Mouse (Mus musculus): ENCODE results near the gene Edem1. TPM values are rescaled to one million over a fixed set of nuclear protein-coding genes. Genes with fewer than 3 reads are reported as not detected.

Gene Edem1
- polyA plus RNA-seq, 1 experiment from 2014 or later: 22.1 TPM

DNA sequence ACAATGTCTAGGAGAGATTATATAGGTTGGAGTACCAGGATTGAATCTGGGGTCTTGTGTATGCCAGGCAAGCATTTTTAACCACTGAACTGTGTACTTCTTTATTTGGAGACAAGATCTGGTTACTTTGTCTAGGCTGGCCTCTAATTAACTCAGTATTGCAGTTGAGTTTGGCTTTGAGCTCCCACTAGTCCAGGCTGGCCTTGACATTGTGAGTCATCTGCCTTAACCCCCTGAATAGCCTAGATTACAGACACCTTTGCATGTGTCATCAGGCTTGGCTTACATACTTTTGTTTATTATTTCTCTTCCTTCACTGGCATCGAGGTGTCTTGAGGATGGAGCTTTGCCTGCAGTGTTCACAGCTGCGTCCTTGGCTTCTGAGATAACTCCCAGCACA, 70.8 kb downstream of the Edem1 start:
- no peak overlapping the region for H3K27ac ChIP-seq (ENCODE audit: low read length)
- WGBS: 31% methylated on average over 2 of the region's 2 CpGs
- no peaks in the 10 kb centered on the region for H3K36me3 ChIP-seq (ENCODE audit: control insufficient read depth, insufficient read depth, low read length)
- no peaks in the 10 kb centered on the region for H3K4me1 ChIP-seq (replicated peaks; ENCODE audit: control insufficient read depth, insufficient read depth, low read length)
- H3K4me3 ChIP-seq (ENCODE audit: low read length): no peak overlapping the region
- no peaks in the 10 kb centered on the region for H3K9me3 ChIP-seq (ENCODE audit: control insufficient read depth, low read length)
- no peak overlapping the region for H3K4me2 ChIP-seq (ENCODE audit: low read depth, low read length)
- no peak for ATAC-seq (ENCODE audit: low read depth)
- H3K9ac ChIP-seq (ENCODE audit: low read length): no peak overlapping the region
- H3K27me3 ChIP-seq (ENCODE audit: control insufficient read depth, insufficient read depth, low read depth, low read length): no peaks in the 10 kb centered on the region

DNA sequence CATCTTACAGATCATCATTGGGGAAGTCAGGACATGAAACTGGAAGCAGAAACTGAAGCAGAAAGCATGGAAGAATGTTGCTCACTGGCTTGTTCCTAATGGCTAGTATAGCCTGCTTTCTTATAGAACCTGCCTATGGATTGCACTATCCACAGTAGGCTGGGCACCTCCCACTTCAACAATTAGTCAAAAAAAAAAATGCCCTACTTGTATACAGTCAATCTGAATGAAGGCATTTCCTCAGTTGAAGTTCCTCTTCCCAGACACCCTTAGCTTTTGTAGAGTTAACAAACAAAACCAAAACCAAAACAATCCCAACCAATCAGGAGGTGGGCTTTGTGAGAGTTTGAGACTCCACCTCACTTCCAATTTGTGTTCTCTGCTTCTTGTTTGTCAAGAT, 73.7 kb downstream of the Edem1 start:
- no peak for ATAC-seq (ENCODE audit: low read depth)
- no peak overlapping the region for H3K27ac ChIP-seq (ENCODE audit: low read length)
- no peaks in the 10 kb centered on the region for H3K27me3 ChIP-seq (ENCODE audit: control insufficient read depth, insufficient read depth, low read depth, low read length)
- no peaks in the 10 kb centered on the region for H3K9me3 ChIP-seq (ENCODE audit: control insufficient read depth, low read length)
- H3K4me1 ChIP-seq (replicated peaks; ENCODE audit: control insufficient read depth, insufficient read depth, low read length): no peaks in the 10 kb centered on the region
- H3K4me2 ChIP-seq (ENCODE audit: low read depth, low read length): no peak overlapping the region
- no peaks in the 10 kb centered on the region for H3K36me3 ChIP-seq (ENCODE audit: control insufficient read depth, insufficient read depth, low read length)
- no peak overlapping the region for H3K9ac ChIP-seq (ENCODE audit: low read length)
- no peak overlapping the region for H3K4me3 ChIP-seq (ENCODE audit: low read length)

- Histone ChIP-seq H3K27ac (ENCODE audit: low read length) (no peak overlapping the region), H3K27me3 (ENCODE audit: control insufficient read depth, insufficient read depth, low read depth, low read length) (no peaks in the 10 kb centered on the region), H3K4me3 (ENCODE audit: low read length) (no peak overlapping the region), H3K9me3 (ENCODE audit: control insufficient read depth, low read length) (no peaks in the 10 kb centered on the region), H3K36me3 (ENCODE audit: control insufficient read depth, insufficient read depth, low read length) (no peaks in the 10 kb centered on the region), H3K9ac (ENCODE audit: low read length) (no peak overlapping the region), H3K4me1 (replicated peaks; ENCODE audit: control insufficient read depth, insufficient read depth, low read length) (no peaks in the 10 kb centered on the region), H3K4me2 (ENCODE audit: low read depth, low read length) (no peak overlapping the region)
- ATAC-seq (ENCODE audit: low read depth): no peak
- 72% methylated on average over 4 of the region's 4 CpGs for WGBS
Measured at GRCm38 (mm10) chr6:108903280-108903679, 74.8 kb downstream of the Edem1 start.

DNA sequence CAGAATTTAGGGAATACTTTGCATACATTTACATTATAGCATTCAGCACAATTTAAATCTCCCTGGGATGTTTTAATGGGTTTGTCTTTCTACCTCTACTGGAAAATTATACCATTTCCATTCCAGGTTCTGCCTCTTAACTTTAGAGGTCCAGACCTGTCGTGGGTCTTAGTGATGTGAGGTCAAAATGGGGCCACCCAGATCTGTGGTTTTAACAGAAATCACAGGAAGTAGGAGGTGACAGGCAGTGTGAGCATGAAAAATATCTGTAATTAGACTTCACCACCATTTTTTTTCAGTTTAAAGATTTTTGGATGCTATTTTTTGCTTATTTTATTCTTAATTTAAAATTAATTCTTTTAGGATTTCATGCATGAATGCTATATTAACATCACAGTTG, 78.1 kb downstream of the Edem1 start:
- Histone ChIP-seq H3K4me2 (ENCODE audit: low read depth, low read length) (no peak overlapping the region), H3K4me1 (replicated peaks; ENCODE audit: control insufficient read depth, insufficient read depth, low read length) (no peaks in the 10 kb centered on the region), H3K4me3 (ENCODE audit: low read length) (no peak overlapping the region), H3K9me3 (ENCODE audit: control insufficient read depth, low read length) (no peaks in the 10 kb centered on the region), H3K27me3 (ENCODE audit: control insufficient read depth, insufficient read depth, low read depth, low read length) (no peaks in the 10 kb centered on the region), H3K9ac (ENCODE audit: low read length) (no peak overlapping the region), H3K36me3 (ENCODE audit: control insufficient read depth, insufficient read depth, low read length) (no peaks in the 10 kb centered on the region), H3K27ac (ENCODE audit: low read length) (no peak overlapping the region)
- ATAC-seq (ENCODE audit: low read depth): no peak
- 45% methylated on average over 1 of the region's 1 CpGs for WGBS

Other genes with a start within 250 kb of the Edem1 start
- 14.8 and 16.2 TPM in 2 replicates for gene Bhlhe40, start 168.0 kb upstream of the Edem1 start, polyA plus RNA-seq (2015; fragmentation: Nextera tagmentation; extraction: Ambion mirVana)
- gene Arl8b, start 45.5 kb upstream of the Edem1 start, polyA plus RNA-seq (2015; fragmentation: Nextera tagmentation; extraction: Ambion mirVana): 79.1 and 91.2 TPM in 2 replicates